Mouse (Mus musculus) forebrain, embryonic 16.5 days (tissue): ENCODE measurements around the gene Olfr1157. TPM values are rescaled to one million over a fixed set of nuclear protein-coding genes. Genes with fewer than 3 reads are reported as not detected.

Experiments used
- ATAC-seq: fragments of 200-750 bp; cut with Nextera tagmentation; 2 replicates; pipeline ENCODE4 v1.8.0; 2017; ENCODE audit warnings: mild to moderate bottlenecking, moderate library complexity
- H3K27ac ChIP-seq: fragments of 300-500 bp; sonication (generic); 2 replicates; pipeline ENCODE4 v1.5.1; 2014; ENCODE audit warnings: low read length, control low read depth
- H3K27me3 ChIP-seq: fragments of 300-500 bp; sonication (generic); replicated peaks from 2 replicates; pipeline ENCODE4 v1.6.1; 2014; ENCODE audit warnings: low read length; ENCODE audit not compliant: control insufficient read depth, insufficient read depth
- H3K36me3 ChIP-seq: fragments of 300-500 bp; sonication (generic); 2 replicates; pipeline ENCODE4 v1.6.1; 2014; ENCODE audit not compliant: control insufficient read depth, insufficient read depth
- H3K4me1 ChIP-seq: fragments of 300-500 bp; sonication (generic); replicated peaks from 2 replicates; pipeline ENCODE4 v1.6.1; 2014; ENCODE audit warnings: low read length; ENCODE audit not compliant: control insufficient read depth, insufficient read depth
- H3K4me2 ChIP-seq: fragments of 300-500 bp; sonication (generic); 2 replicates; pipeline ENCODE4 v1.6.1; 2014; ENCODE audit warnings: mild to moderate bottlenecking, low read length, control low read depth
- H3K4me3 ChIP-seq: fragments of 300-500 bp; sonication (generic); replicated peaks from 2 replicates; pipeline ENCODE4 v1.5.1; 2014; ENCODE audit warnings: mild to moderate bottlenecking, low read length, control low read depth
- H3K9ac ChIP-seq: fragments of 300-500 bp; sonication (generic); replicated peaks from 2 replicates; pipeline ENCODE4 v1.6.1; 2014; ENCODE audit warnings: low read depth, low read length, control low read depth
- H3K9me3 ChIP-seq: fragments of 300-500 bp; sonication (generic); 2 replicates; pipeline ENCODE4 v1.6.1; 2016; ENCODE audit warnings: low read length; ENCODE audit not compliant: control insufficient read depth
- WGBS: fragments of 180-500 bp; shearing (Covaris S2); extraction: QIAGEN DNeasy Blood & Tissue Kit; methylation state at CpG from one replicate; pipeline ENCODE4 v1.1.7; 2014; 5-methylcytosine and 5-hydroxymethylcytosine counted together
- polyA plus RNA-seq: library from polyadenylated mRNA; unstranded; fragments of >200 nt; fragmentation: Nextera tagmentation; extraction: Ambion mirVana; gene quantifications from 2 replicates; pipeline ENCODE4 v1.2.1, GENCODE M21; 2015

Olfr1157 gene
- not detected in 2 replicates for polyA plus RNA-seq

- Histone ChIP-seq H3K27ac (no peak within 1 kb of the TSS), H3K36me3 (no peaks in the 10 kb centered on the region), H3K27me3 (no peaks in the 10 kb centered on the region), H3K4me2 (no peak within 1 kb of the TSS), H3K9ac (no peak within 1 kb of the TSS), H3K4me1 (no peaks in the 10 kb centered on the region), H3K4me3 (no peak within 1 kb of the TSS), H3K9me3 (no peaks in the 10 kb centered on the region)
- 97% methylated on average over 4 of the region's 4 CpGs for WGBS
- no peak for ATAC-seq
Observed at GRCm38 (mm10) chr2:87968199-87968598, at the start of gene Olfr1157. Gene Olfr1157 (minus strand): TSS chr2:87968299.

GRCm38 (mm10) chr2:88007515-88008318 is 39.6 kb upstream of the Olfr1157 start, which contains the start of gene Olfr1160:
Gene Olfr1160 (minus strand): TSS chr2:88008268.
- Histone ChIP-seq H3K9ac (no peak within 1 kb of the TSS), H3K36me3 (no peaks in the 10 kb centered on the region), H3K9me3 (no peaks in the 10 kb centered on the region), H3K27ac (no peak within 1 kb of the TSS), H3K27me3 (no peaks in the 10 kb centered on the region), H3K4me3 (no peak within 1 kb of the TSS), H3K4me1 (no peaks in the 10 kb centered on the region), H3K4me2 (no peak within 1 kb of the TSS)
- no peak for ATAC-seq

- Histone ChIP-seq H3K36me3 (no peaks in the 10 kb centered on the region), H3K4me1 (no peaks in the 10 kb centered on the region), H3K9ac (no peak within 1 kb of the TSS), H3K27ac (no peak within 1 kb of the TSS), H3K4me2 (no peak within 1 kb of the TSS), H3K4me3 (no peak within 1 kb of the TSS), H3K27me3 (no peaks in the 10 kb centered on the region), H3K9me3 (no peaks in the 10 kb centered on the region)
- ATAC-seq, result no peak
Observed at GRCm38 (mm10) chr2:87989813-87990212, 21.7 kb upstream of the Olfr1157 start, which contains the start of gene Olfr1158. Gene Olfr1158 (plus strand): TSS chr2:87990113.

- ATAC-seq, result no peak
- whole genome bisulfite sequencing, result 75% methylated on average over 3 of the region's 3 CpGs
- Histone ChIP-seq H3K4me2 (no peak within 1 kb of the TSS), H3K36me3 (no peaks in the 10 kb centered on the region), H3K4me1 (no peaks in the 10 kb centered on the region), H3K4me3 (no peak within 1 kb of the TSS), H3K27ac (no peak within 1 kb of the TSS), H3K9me3 (no peaks in the 10 kb centered on the region), H3K27me3 (no peaks in the 10 kb centered on the region), H3K9ac (no peak within 1 kb of the TSS)
Observed at GRCm38 (mm10) chr2:87974563-87974962, 6.5 kb upstream of the Olfr1157 start, which contains the start of gene Olfr74. Gene Olfr74 (minus strand): TSS chr2:87974663.

- Histone ChIP-seq H3K4me2 (no peak within 1 kb of the TSS), H3K9ac (no peak within 1 kb of the TSS), H3K36me3 (no peaks in the 10 kb centered on the region), H3K27me3 (no peaks in the 10 kb centered on the region), H3K4me3 (no peak within 1 kb of the TSS), H3K9me3 (no peaks in the 10 kb centered on the region), H3K27ac (no peak within 1 kb of the TSS), H3K4me1 (no peaks in the 10 kb centered on the region)
- ATAC-seq, result no peak
Observed at GRCm38 (mm10) chr2:87953000-87953399, 15.1 kb downstream of the Olfr1157 start, which contains the start of gene Olfr1156. Gene Olfr1156 (minus strand): TSS chr2:87953100.

GRCm38 (mm10) chr2:87945037-87945436 is 23.1 kb downstream of the Olfr1157 start, which contains the start of gene Olfr1155:
Gene Olfr1155 (minus strand): TSS chr2:87945137.
- no peaks in the 10 kb centered on the region for H3K9me3 ChIP-seq
- H3K27me3 ChIP-seq, result no peaks in the 10 kb centered on the region
- no peak within 1 kb of the TSS for H3K9ac ChIP-seq
- WGBS, result 90% methylated on average over 1 of the region's 1 CpGs
- H3K4me1 ChIP-seq, result no peaks in the 10 kb centered on the region
- ATAC-seq, result no peak
- H3K27ac ChIP-seq, result no peak within 1 kb of the TSS
- H3K4me3 ChIP-seq, result no peak within 1 kb of the TSS
- H3K36me3 ChIP-seq, result no peaks in the 10 kb centered on the region
- H3K4me2 ChIP-seq, result no peak within 1 kb of the TSS

Other genes starting within 250 kb of the Olfr1157 start
- gene Olfr1138, start 228.3 kb downstream of the Olfr1157 start, polyA plus RNA-seq, result not detected in 2 replicates
- not detected in 2 replicates for gene Olfr1140, start 224.5 kb downstream of the Olfr1157 start, polyA plus RNA-seq
- gene Olfr1141, start 214.3 kb downstream of the Olfr1157 start, polyA plus RNA-seq, result not detected in 2 replicates
- not detected in 2 replicates for gene Olfr152, start 188.8 kb downstream of the Olfr1157 start, polyA plus RNA-seq
- not detected in 2 replicates for gene Olfr1143, start 167.7 kb downstream of the Olfr1157 start, polyA plus RNA-seq
- not detected in 2 replicates for gene Olfr1145, start 158.5 kb downstream of the Olfr1157 start, polyA plus RNA-seq
- gene Olfr1148, start 137.8 kb downstream of the Olfr1157 start, polyA plus RNA-seq, result not detected in 2 replicates
- gene Olfr1150-ps1, start 124.3 kb downstream of the Olfr1157 start, polyA plus RNA-seq, result not detected in 2 replicates
- gene Olfr1151, start 112.4 kb downstream of the Olfr1157 start, polyA plus RNA-seq, result not detected in 2 replicates
- not detected in 2 replicates for gene Olfr1152, start 101.8 kb downstream of the Olfr1157 start, polyA plus RNA-seq
- not detected in 2 replicates for gene Olfr1153, start 73.3 kb downstream of the Olfr1157 start, polyA plus RNA-seq
- not detected in 2 replicates for gene Olfr1154, start 63.1 kb downstream of the Olfr1157 start, polyA plus RNA-seq
- not detected in 2 replicates for gene Olfr1155, start 23.2 kb downstream of the Olfr1157 start, polyA plus RNA-seq
- gene Olfr1156, start 15.2 kb downstream of the Olfr1157 start, polyA plus RNA-seq, result not detected in 2 replicates
- gene Olfr74, start 6.4 kb upstream of the Olfr1157 start, polyA plus RNA-seq, result not detected in 2 replicates
- not detected in 2 replicates for gene Olfr1158, start 21.8 kb upstream of the Olfr1157 start, polyA plus RNA-seq
- not detected in 2 replicates for gene Olfr1160, start 40.0 kb upstream of the Olfr1157 start, polyA plus RNA-seq
- gene Olfr1161, start 54.5 kb upstream of the Olfr1157 start, polyA plus RNA-seq, result not detected in 2 replicates
- gene Olfr73, start 69.4 kb upstream of the Olfr1157 start, polyA plus RNA-seq, result not detected in 2 replicates
- not detected in 2 replicates for gene Olfr1162, start 82.8 kb upstream of the Olfr1157 start, polyA plus RNA-seq
- not detected in 2 replicates for gene Olfr1163, start 103.5 kb upstream of the Olfr1157 start, polyA plus RNA-seq
- not detected in 2 replicates for gene Olfr1164, start 125.7 kb upstream of the Olfr1157 start, polyA plus RNA-seq
- not detected in 2 replicates for gene Olfr1166, start 160.0 kb upstream of the Olfr1157 start, polyA plus RNA-seq
- gene Olfr1167, start 186.9 kb upstream of the Olfr1157 start, polyA plus RNA-seq, result not detected in 2 replicates
- gene Olfr1168, start 213.6 kb upstream of the Olfr1157 start, polyA plus RNA-seq, result not detected in 2 replicates